Mouse (Mus musculus): ENCODE measurements around the gene Etfbkmt. TPM values are rescaled to one million over a fixed set of nuclear protein-coding genes. Genes with fewer than 3 reads are reported as not detected.
"Not testable (repeated sequence)": the region's sequence is repeated elsewhere in the genome, so short reads cannot be mapped to it uniquely, and the experiment has no call there.

Etfbkmt gene
- polyA plus RNA-seq, 1 experiment from 2014 or later: 24.3 TPM

GRCm38 (mm10) chr6:149108909-149109308 is 30.7 kb upstream of the Etfbkmt start:
- Histone ChIP-seq H3K9ac (replicated peaks; ENCODE audit: low read depth) (no peak overlapping the region), H3K36me3 (ENCODE audit: insufficient read depth, low read length) (no peaks in the 10 kb centered on the region), H3K4me1 (ENCODE audit: insufficient read depth, low read depth, low read length) (no peaks in the 10 kb centered on the region), H3K27me3 (replicated peaks; ENCODE audit: insufficient read depth, low read length) (no peaks in the 10 kb centered on the region), H3K4me2 (replicated peaks; ENCODE audit: low read depth, low read length) (no peak overlapping the region), H3K4me3 (ENCODE audit: low read depth, low read length) (no peak overlapping the region), H3K9me3 (ENCODE audit: low read length) (no peaks in the 10 kb centered on the region), H3K27ac (ENCODE audit: low read length) (no peak overlapping the region)
- TF ChIP-seq CTCF (IDR thresholded peaks at IDR 0.05): no peak
- no peak for TF ChIP-seq EP300 (IDR thresholded peaks at IDR 0.05)
- no peak for DNase-seq (ENCODE audit: low spot score)
- ATAC-seq: no peak
- 73% methylated on average over 2 of the region's 2 CpGs for WGBS

DNA sequence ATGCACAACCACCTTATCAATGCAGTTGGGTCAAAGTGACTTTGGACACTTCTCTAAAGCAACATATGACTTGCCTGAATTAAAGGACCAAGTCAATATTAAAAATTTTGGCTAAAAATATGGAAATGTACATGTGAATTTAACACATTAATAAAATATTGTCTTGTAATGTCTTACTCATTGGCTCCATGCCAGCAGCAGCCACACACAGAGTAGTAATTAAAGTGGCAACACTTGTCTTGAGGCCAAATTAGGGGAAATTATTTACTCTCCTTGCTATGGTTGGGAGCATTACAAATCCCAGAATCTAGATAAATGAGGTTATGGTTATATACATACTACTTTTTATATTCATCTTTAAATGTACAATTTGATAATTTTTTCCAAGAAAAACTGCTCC is 22.7 kb upstream of the Etfbkmt start:
- Histone ChIP-seq H3K36me3 (ENCODE audit: insufficient read depth, low read length) (no peaks in the 10 kb centered on the region), H3K4me3 (ENCODE audit: low read depth, low read length) (no peak overlapping the region), H3K4me1 (ENCODE audit: insufficient read depth, low read depth, low read length) (no peaks in the 10 kb centered on the region), H3K9ac (replicated peaks; ENCODE audit: low read depth) (no peak overlapping the region), H3K27me3 (replicated peaks; ENCODE audit: insufficient read depth, low read length) (no peaks in the 10 kb centered on the region), H3K4me2 (replicated peaks; ENCODE audit: low read depth, low read length) (no peak overlapping the region), H3K27ac (ENCODE audit: low read length) (no peak overlapping the region), H3K9me3 (ENCODE audit: low read length) (no peaks in the 10 kb centered on the region)
- DNase-seq (ENCODE audit: low spot score) (no peak), ATAC-seq (no peak)
- TF ChIP-seq CTCF (IDR thresholded peaks at IDR 0.05) (no peak), EP300 (IDR thresholded peaks at IDR 0.05) (no peak)

DNA sequence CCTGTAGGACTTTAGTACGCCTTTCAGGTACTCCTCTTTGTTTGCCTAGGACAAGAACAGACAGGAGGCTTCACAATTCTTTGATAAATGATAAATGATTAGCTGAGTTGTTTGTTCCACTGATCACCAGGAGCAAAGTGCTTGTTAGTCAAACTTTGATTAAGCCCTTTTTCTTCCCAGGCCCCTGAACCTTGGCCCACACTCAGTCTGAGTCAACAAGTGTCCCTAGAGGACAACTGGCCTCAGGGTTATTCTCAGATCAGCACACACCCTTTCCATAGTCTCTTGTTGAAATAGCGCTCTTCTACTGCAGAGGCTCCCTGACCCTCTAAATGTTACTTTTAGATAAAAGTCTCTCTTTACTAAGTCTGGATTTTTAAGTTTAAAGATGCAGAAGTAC is 20.7 kb upstream of the Etfbkmt start:
- no peak for DNase-seq (ENCODE audit: low spot score)
- WGBS: 33% methylated on average over 2 of the region's 2 CpGs
- H3K36me3 ChIP-seq (ENCODE audit: insufficient read depth, low read length): no peaks in the 10 kb centered on the region

GRCm38 (mm10) chr6:149119853-149120252 is 19.8 kb upstream of the Etfbkmt start:
- Histone ChIP-seq H3K36me3 (ENCODE audit: insufficient read depth, low read length) (no peaks in the 10 kb centered on the region), H3K27ac (ENCODE audit: low read length) (no peak overlapping the region), H3K4me1 (ENCODE audit: insufficient read depth, low read depth, low read length) (no peaks in the 10 kb centered on the region), H3K27me3 (replicated peaks; ENCODE audit: insufficient read depth, low read length) (no peaks in the 10 kb centered on the region), H3K9ac (replicated peaks; ENCODE audit: low read depth) (no peak overlapping the region), H3K4me2 (replicated peaks; ENCODE audit: low read depth, low read length) (no peak overlapping the region), H3K9me3 (ENCODE audit: low read length) (no peaks in the 10 kb centered on the region), H3K4me3 (ENCODE audit: low read depth, low read length) (no peak overlapping the region)
- TF ChIP-seq CTCF (IDR thresholded peaks at IDR 0.05) (peak; percentile 85), EP300 (IDR thresholded peaks at IDR 0.05) (no peak)
- 16% methylated on average over 2 of the region's 2 CpGs for WGBS
- ATAC-seq (peak; percentile 30), DNase-seq (ENCODE audit: low spot score) (peak; percentile 85)

More for the DNA sequence above, 20.7 kb upstream of the Etfbkmt start:
- Histone ChIP-seq H3K4me3 (ENCODE audit: low read depth, low read length) (no peak overlapping the region), H3K27me3 (replicated peaks; ENCODE audit: insufficient read depth, low read length) (no peaks in the 10 kb centered on the region), H3K27ac (ENCODE audit: low read length) (no peak overlapping the region), H3K4me2 (replicated peaks; ENCODE audit: low read depth, low read length) (no peak overlapping the region), H3K9ac (replicated peaks; ENCODE audit: low read depth) (no peak overlapping the region), H3K9me3 (ENCODE audit: low read length) (no peaks in the 10 kb centered on the region), H3K4me1 (ENCODE audit: insufficient read depth, low read depth, low read length) (no peaks in the 10 kb centered on the region)
- TF ChIP-seq EP300 (IDR thresholded peaks at IDR 0.05) (no peak), CTCF (IDR thresholded peaks at IDR 0.05) (no peak)
- no peak for ATAC-seq

DNA sequence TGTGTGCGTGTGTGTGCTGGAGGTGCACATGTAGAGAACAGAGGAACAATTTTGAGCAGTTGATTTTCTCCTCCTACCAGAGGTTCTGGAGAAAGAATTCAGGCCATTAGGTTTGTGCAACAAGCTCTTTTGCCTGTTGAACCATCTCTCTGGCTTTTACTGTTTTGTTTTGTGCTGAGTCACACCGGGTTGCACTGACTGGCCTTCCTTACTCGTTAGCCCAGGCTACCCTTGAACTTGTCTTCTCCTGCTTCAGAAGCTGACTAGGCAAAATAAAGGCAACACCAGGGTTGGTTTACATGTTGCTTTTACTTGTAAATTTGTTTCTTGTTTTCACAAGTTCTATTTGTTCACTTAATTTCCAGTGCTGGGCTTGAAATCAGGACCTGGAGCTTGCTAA is 16.6 kb upstream of the Etfbkmt start:
- Histone ChIP-seq H3K36me3 (ENCODE audit: insufficient read depth, low read length) (no peaks in the 10 kb centered on the region), H3K4me2 (replicated peaks; ENCODE audit: low read depth, low read length) (no peak overlapping the region), H3K4me3 (ENCODE audit: low read depth, low read length) (no peak overlapping the region), H3K9me3 (ENCODE audit: low read length) (no peaks in the 10 kb centered on the region), H3K27me3 (replicated peaks; ENCODE audit: insufficient read depth, low read length) (no peaks in the 10 kb centered on the region), H3K9ac (replicated peaks; ENCODE audit: low read depth) (no peak overlapping the region), H3K4me1 (ENCODE audit: insufficient read depth, low read depth, low read length) (no peaks in the 10 kb centered on the region), H3K27ac (ENCODE audit: low read length) (no peak overlapping the region)
- 85% methylated on average over 3 of the region's 3 CpGs for WGBS
- TF ChIP-seq CTCF (IDR thresholded peaks at IDR 0.05): no peak
- TF ChIP-seq EP300 (IDR thresholded peaks at IDR 0.05): no peak
- DNase-seq (ENCODE audit: low spot score): no peak
- no peak for ATAC-seq

DNA sequence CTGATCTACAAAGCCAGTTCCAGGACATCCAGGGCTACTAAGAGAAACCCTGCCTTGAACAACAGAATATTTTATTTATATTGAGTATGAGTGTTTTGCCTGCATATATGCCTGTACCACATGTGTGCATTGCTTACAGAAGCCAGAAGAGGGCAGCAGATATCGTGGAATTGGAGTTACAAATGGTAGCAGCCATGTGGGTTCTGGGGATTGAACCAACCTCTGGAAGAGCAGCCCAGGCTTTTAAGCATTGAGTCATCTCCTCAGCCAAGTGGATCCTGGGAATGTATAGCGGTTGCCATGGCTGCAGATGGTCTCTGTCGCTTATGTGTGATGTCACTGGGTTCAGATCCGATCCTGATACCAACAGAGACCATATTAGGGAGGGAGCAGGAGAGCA is 13.0 kb upstream of the Etfbkmt start:
- no peaks in the 10 kb centered on the region for H3K27me3 ChIP-seq (replicated peaks; ENCODE audit: insufficient read depth, low read length)
- H3K27ac ChIP-seq (ENCODE audit: low read length): no peak overlapping the region
- H3K4me3 ChIP-seq (ENCODE audit: low read depth, low read length): no peak overlapping the region
- ATAC-seq: no peak
- 72% methylated on average over 4 of the region's 4 CpGs for WGBS
- H3K4me2 ChIP-seq (replicated peaks; ENCODE audit: low read depth, low read length): no peak overlapping the region
- TF ChIP-seq CTCF (IDR thresholded peaks at IDR 0.05) (peak; percentile 62), EP300 (IDR thresholded peaks at IDR 0.05) (no peak)
- no peaks in the 10 kb centered on the region for H3K4me1 ChIP-seq (ENCODE audit: insufficient read depth, low read depth, low read length)
- no peak for DNase-seq (ENCODE audit: low spot score)
- no peaks in the 10 kb centered on the region for H3K36me3 ChIP-seq (ENCODE audit: insufficient read depth, low read length)
- no peak overlapping the region for H3K9ac ChIP-seq (replicated peaks; ENCODE audit: low read depth)
- H3K9me3 ChIP-seq (ENCODE audit: low read length): no peaks in the 10 kb centered on the region

GRCm38 (mm10) chr6:149129870-149130269 is 9.8 kb upstream of the Etfbkmt start, which contains the start of gene Gm10203:
Gene Gm10203, plus strand, starts transcription at chr6:149130170.
- not testable (repeated sequence) for H3K27ac ChIP-seq (ENCODE audit: low read length); DNase-seq (ENCODE audit: low spot score); H3K9me3 ChIP-seq (ENCODE audit: low read length); H3K9ac ChIP-seq (replicated peaks; ENCODE audit: low read depth); H3K36me3 ChIP-seq (ENCODE audit: insufficient read depth, low read length); H3K4me2 ChIP-seq (replicated peaks; ENCODE audit: low read depth, low read length); ATAC-seq; H3K4me3 ChIP-seq (ENCODE audit: low read depth, low read length); H3K4me1 ChIP-seq (ENCODE audit: insufficient read depth, low read depth, low read length); H3K27me3 ChIP-seq (replicated peaks; ENCODE audit: insufficient read depth, low read length)
- WGBS: 88% methylated on average over 8 of the region's 8 CpGs
